Comparison of ENCODE assay signal across 19 mouse cellular contexts in the genomic region with DNA sequence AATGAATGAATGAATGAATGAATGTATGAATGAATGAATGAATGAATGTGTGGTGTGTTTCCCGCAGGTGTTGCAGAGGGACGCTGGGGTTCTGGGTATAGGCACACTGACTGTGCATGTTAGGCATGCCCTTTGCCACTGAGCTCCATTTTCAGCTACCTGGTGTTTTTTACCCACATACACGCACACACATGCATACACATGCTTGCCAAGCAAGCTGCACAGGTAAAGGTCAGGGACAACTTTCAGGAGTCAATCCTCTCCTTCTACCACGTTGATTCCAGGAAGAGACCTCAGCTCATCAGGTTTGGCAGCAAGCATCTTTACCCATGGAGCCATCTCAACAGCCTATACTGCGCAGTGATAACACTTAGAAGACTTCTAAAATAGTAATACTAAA. TPM values are rescaled to one million over a fixed set of nuclear protein-coding genes. Genes with fewer than 3 reads are reported as not detected.
DNase-seq lines count a peak whose midpoint lies in the region; ATAC-seq and TF ChIP-seq lines count a peak whose summit lies in the region.
"Had no signal": no experiment of that assay in that cellular context is flagged by ENCODE, and none has a peak within 500 bp of the region (broad histone marks: within the 10 kb centered on the region; RNA-seq: fewer than 3 reads in every experiment).

No protein-coding gene starts in this region.

- peaks cover 57% of the 10 kb centered on the region for H3K4me1 ChIP-seq in heart, embryonic 15.5 days (replicated peaks)
- H3K4me1 ChIP-seq in liver, embryonic 15.5 days (replicated peaks) = peaks cover 66% of the 10 kb centered on the region
- peaks cover 24% of the 10 kb centered on the region for H3K4me1 ChIP-seq in liver, embryonic 11.5 days (replicated peaks; ENCODE audit: control insufficient read depth, insufficient read depth, low read length)
- peaks cover 47% of the 10 kb centered on the region for H3K4me1 ChIP-seq in liver, postnatal 0 days (ENCODE audit: insufficient read depth)

- no peaks in the 10 kb centered on the region for H3K9me3 ChIP-seq in heart, embryonic 15.5 days (replicated peaks)
- no peaks in the 10 kb centered on the region for H3K9me3 ChIP-seq in liver, embryonic 15.5 days (replicated peaks)
- H3K9me3 ChIP-seq in liver, embryonic 11.5 days (ENCODE audit: control insufficient read depth, low read length) = no peaks in the 10 kb centered on the region
- H3K9me3 ChIP-seq in liver, postnatal 0 days (ENCODE audit: low read length) = no peaks in the 10 kb centered on the region
- H3K9me3 ChIP-seq: forebrain, embryonic 13.5 days; hindbrain, embryonic 12.5 days; limb, embryonic 15.5 days; midbrain, embryonic 12.5 days; neural tube, embryonic 15.5 days had no signal

- TF ChIP-seq EP300 in liver, postnatal 0 days (IDR thresholded peaks at IDR 0.05; ENCODE audit: low read depth) = no peak

- H3K36me3 ChIP-seq in heart, embryonic 15.5 days = peaks cover 3% of the 10 kb centered on the region; the same call in 1 of the 2 replicates
- H3K36me3 ChIP-seq in liver, embryonic 15.5 days (replicated peaks) = peaks cover 31% of the 10 kb centered on the region
- peaks cover 5% of the 10 kb centered on the region; the same call in 1 of the 2 replicates for H3K36me3 ChIP-seq in liver, embryonic 11.5 days (ENCODE audit: control insufficient read depth, insufficient read depth, low read length)
- H3K36me3 ChIP-seq in liver, postnatal 0 days (replicated peaks; ENCODE audit: insufficient read depth, low read length) = peaks cover 21% of the 10 kb centered on the region

- 84% methylated on average over 5 of the region's 5 CpGs for WGBS in heart, embryonic 15.5 days
- 75% methylated on average over 5 of the region's 5 CpGs for WGBS in liver, embryonic 15.5 days (ENCODE audit: insufficient replicate concordance)
- 88% methylated on average over 5 of the region's 5 CpGs for WGBS in liver, embryonic 11.5 days
- 81% methylated on average over 5 of the region's 5 CpGs for WGBS in liver, postnatal 0 days (ENCODE audit: insufficient replicate concordance)

- H3K27ac ChIP-seq in gastrocnemius, adult 2 months = peak overlapping the region; percentile 89
- H3K27ac ChIP-seq in heart, embryonic 15.5 days = peak overlapping the region; percentile 84
- peak overlapping the region; percentile 39 for H3K27ac ChIP-seq in liver, embryonic 15.5 days (replicated peaks)
- H3K27ac ChIP-seq in liver, embryonic 11.5 days (ENCODE audit: low read depth, low read length) = no peak overlapping the region
- peak overlapping the region; percentile 78 for H3K27ac ChIP-seq in liver, postnatal 0 days (ENCODE audit: low read depth)
- H3K27ac ChIP-seq: forebrain, embryonic 13.5 days; hindbrain, embryonic 12.5 days; left cerebral cortex, adult 2 months; limb, embryonic 15.5 days; midbrain, embryonic 12.5 days; neural tube, embryonic 15.5 days had no signal

- intact Hi-C loops in gastrocnemius, adult 2 months (cut with DNase I) = no loop called here
- intact Hi-C loops in heart, postnatal 14 days (cut with DNase I) = no loop called here

- H3K4me2 ChIP-seq in heart, embryonic 15.5 days = peak overlapping the region; percentile 30; the same call in 1 of the 2 replicates
- 0 out of 2 replicates have a peak overlapping the region, but pooled peaks have one; percentile 4 for H3K4me2 ChIP-seq in liver, embryonic 15.5 days
- H3K4me2 ChIP-seq in liver, embryonic 11.5 days = no peak overlapping the region
- no peak overlapping the region for H3K4me2 ChIP-seq in liver, postnatal 0 days (ENCODE audit: low read depth, low read length)
- H3K4me2 ChIP-seq: forebrain, embryonic 13.5 days; hindbrain, embryonic 12.5 days; limb, embryonic 15.5 days; midbrain, embryonic 12.5 days; neural tube, embryonic 15.5 days had no signal

- no peak for DNase-seq in gastrocnemius, adult 2 months
- no peak for DNase-seq in gastrocnemius, postnatal 25 days
- DNase-seq in heart, postnatal 14 days = no peak
- no peak for DNase-seq in liver, embryonic 11.5 days (ENCODE audit: low spot score)
- DNase-seq in liver, postnatal 0 days = no peak
- DNase-seq in ovary, postnatal 10 days (ENCODE audit: low spot score) = no peak
- DNase-seq: cerebellum, adult 18-20 months; kidney, adult 18-20 months; kidney, postnatal 4 days; layer of hippocampus, adult 9-11 months had no signal

- no peak overlapping the region for H3K4me3 ChIP-seq in gastrocnemius, adult 2 months
- no peak overlapping the region for H3K4me3 ChIP-seq in heart, embryonic 15.5 days
- no peak overlapping the region for H3K4me3 ChIP-seq in liver, embryonic 15.5 days (replicated peaks)
- H3K4me3 ChIP-seq in liver, embryonic 11.5 days (ENCODE audit: low read depth, low read length) = no peak overlapping the region
- no peak overlapping the region for H3K4me3 ChIP-seq in liver, postnatal 0 days (ENCODE audit: low read depth, low read length)
- H3K4me3 ChIP-seq: forebrain, embryonic 13.5 days; hindbrain, embryonic 12.5 days; left cerebral cortex, adult 2 months; limb, embryonic 15.5 days; midbrain, embryonic 12.5 days; neural tube, embryonic 15.5 days had no signal

- no peak for TF ChIP-seq CTCF in gastrocnemius, adult 2 months (IDR thresholded peaks at IDR 0.05)
- TF ChIP-seq CTCF in liver, postnatal 0 days (IDR thresholded peaks at IDR 0.05; ENCODE audit: low read depth) = no peak

- H3K9ac ChIP-seq in heart, embryonic 15.5 days = no peak overlapping the region
- no peak overlapping the region for H3K9ac ChIP-seq in liver, embryonic 15.5 days
- no peak overlapping the region for H3K9ac ChIP-seq in liver, embryonic 11.5 days (ENCODE audit: low read depth, low read length)
- H3K9ac ChIP-seq in liver, postnatal 0 days (replicated peaks) = no peak overlapping the region
- H3K9ac ChIP-seq: forebrain, embryonic 13.5 days; hindbrain, embryonic 12.5 days; limb, embryonic 15.5 days; midbrain, embryonic 12.5 days; neural tube, embryonic 15.5 days had no signal

- ATAC-seq in heart, embryonic 15.5 days (replicated peaks; ENCODE audit: insufficient number of reproducible peaks, insufficient read depth, low FRiP score, low read depth) = no peak
- no peak for ATAC-seq in liver, embryonic 15.5 days (ENCODE audit: insufficient read depth)
- no peak for ATAC-seq in liver, embryonic 11.5 days (replicated peaks; ENCODE audit: low FRiP score)
- peak; percentile 24 for ATAC-seq in liver, postnatal 0 days
- ATAC-seq: CD4-positive, CD25-positive, alpha-beta regulatory T cell, adult 4 months; forebrain, embryonic 13.5 days had no signal

- H3K27me3 ChIP-seq in heart, embryonic 15.5 days = no peaks in the 10 kb centered on the region
- H3K27me3 ChIP-seq in liver, embryonic 15.5 days = no peaks in the 10 kb centered on the region
- H3K27me3 ChIP-seq in liver, embryonic 11.5 days (replicated peaks; ENCODE audit: control insufficient read depth, insufficient read depth, low read length) = no peaks in the 10 kb centered on the region
- no peaks in the 10 kb centered on the region for H3K27me3 ChIP-seq in liver, postnatal 0 days (ENCODE audit: insufficient read depth, low read length)
- H3K27me3 ChIP-seq: forebrain, embryonic 13.5 days; hindbrain, embryonic 12.5 days; limb, embryonic 15.5 days; midbrain, embryonic 12.5 days; neural tube, embryonic 15.5 days had no signal

RNA-seq across cellular contexts. Expression of a gene that starts 16.9 kb away (rescaled TPM):
- 10 to 100 TPM; 60.3 to 74.7 TPM for total RNA-seq in gastrocnemius, adult 2 months (2021)
- 10 to 100 TPM; 56.5 to 58.2 TPM for total RNA-seq in gastrocnemius, postnatal 25 days (2021)
- polyA plus RNA-seq in heart, embryonic 15.5 days (2015; fragmentation: Nextera tagmentation; extraction: Ambion mirVana) = 103 and 104 TPM in 2 replicates
- 100 to 1,000 TPM; 113 to 120 TPM for total RNA-seq in heart, postnatal 14 days (2021)
- polyA plus RNA-seq in liver, embryonic 15.5 days (2015; fragmentation: Nextera tagmentation; extraction: Ambion mirVana) = 53.4 and 55.8 TPM in 2 replicates
- polyA plus RNA-seq in liver, embryonic 11.5 days (2014; fragmentation: Nextera tagmentation; extraction: Ambion mirVana) = 47.2 and 52.8 TPM in 2 replicates
- polyA plus RNA-seq in liver, postnatal 0 days (2015; fragmentation: Nextera tagmentation; extraction: Ambion mirVana) = 40.4 and 45.6 TPM in 2 replicates

Comparison
In these comparisons a context has a peak if more than half of its experiments do, and no peak if none do; other contexts are left out.
1. H3K4me2 ChIP-seq: peak in heart, embryonic 15.5 days (single experiment) and liver, embryonic 15.5 days (single experiment); none in liver, embryonic 11.5 days (single experiment) and liver, postnatal 0 days (single experiment).